Mouse (Mus musculus): ENCODE measurements around the gene Plxna1.

Plxna1 gene

DNA sequence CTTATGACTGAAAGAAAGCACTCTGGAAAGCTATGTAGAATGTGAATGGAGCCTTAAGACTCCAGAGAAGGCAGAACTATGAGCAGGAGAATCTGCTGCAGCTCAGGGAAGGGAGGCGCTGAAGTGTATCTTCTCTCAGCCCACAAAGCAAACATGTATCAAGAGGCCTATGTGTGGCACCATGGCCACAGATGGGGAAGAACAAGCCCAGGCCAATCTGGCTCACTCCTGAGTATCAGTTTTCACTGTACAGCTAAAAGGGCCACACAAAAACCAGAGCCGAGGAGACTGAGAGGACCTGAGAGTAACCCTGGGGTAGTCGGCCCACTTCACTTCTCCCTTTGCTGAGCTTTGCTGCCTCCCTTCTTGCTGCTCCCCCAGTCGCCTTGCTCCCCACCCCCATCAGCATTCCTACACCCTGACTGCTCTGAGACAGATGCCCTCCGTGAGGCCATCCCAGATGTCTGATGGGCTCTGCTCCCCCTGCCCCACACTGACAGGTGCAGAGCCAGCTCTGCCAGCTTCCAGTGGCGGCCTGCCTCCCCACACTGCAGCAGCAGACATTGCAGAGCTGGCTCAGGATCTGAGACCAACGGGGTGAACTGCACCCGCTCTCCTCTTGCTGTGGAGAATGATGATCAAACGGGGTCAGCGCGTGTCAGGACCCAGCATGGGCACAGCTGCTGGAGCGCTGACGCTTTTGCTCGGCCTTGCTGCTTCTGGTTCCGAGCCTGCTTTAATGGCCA is 34.5 kb downstream of the Plxna1 start:
- DNase-seq = no peak

- no peak for DNase-seq
Observed at GRCm38 (mm10) chr6:89324842-89325241, 37.6 kb downstream of the Plxna1 start.

DNA sequence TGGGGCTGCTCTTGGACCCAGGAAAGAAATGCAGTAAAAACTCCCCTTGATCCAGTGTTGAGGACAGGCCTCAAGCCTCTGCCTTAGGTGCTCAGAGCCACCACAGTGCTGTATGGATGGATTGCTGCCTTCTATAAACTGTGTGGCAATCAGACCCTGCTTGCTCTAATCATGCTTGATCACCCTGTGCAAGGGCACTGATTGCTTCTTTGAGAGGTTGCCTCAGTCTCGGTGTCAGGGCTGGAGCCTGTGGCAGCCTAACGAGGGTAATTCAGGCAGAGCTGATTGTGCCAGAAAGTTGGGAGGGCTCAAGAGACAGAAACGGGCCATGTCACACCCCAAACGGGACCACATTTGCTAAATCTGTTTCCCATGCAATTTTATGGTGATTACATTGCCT is 47.2 kb downstream of the Plxna1 start:
- no peak for DNase-seq

- DNase-seq = no peak
Observed at GRCm38 (mm10) chr6:89311518-89311917, 50.9 kb downstream of the Plxna1 start.

DNA sequence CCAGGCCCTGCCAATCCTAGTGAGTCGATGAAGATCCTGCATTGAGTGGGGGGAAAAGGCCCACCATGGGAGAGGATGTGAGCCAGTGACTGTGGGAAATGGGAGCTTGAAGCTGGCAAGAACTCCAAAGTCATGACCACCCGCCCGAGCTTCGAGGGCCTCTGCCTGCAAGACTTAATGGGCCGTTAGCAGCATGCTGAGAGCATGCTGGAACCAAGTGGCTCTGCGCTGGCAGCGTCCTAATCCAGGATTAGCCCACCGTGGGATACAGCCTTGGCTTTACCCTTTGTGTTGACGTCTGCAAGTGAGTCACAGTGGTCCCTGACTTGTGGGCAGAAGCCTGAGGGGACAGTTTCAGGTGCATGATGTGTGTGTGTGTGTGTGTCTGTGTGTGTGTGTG is 52.2 kb downstream of the Plxna1 start:
- DNase-seq = no peak

DNA sequence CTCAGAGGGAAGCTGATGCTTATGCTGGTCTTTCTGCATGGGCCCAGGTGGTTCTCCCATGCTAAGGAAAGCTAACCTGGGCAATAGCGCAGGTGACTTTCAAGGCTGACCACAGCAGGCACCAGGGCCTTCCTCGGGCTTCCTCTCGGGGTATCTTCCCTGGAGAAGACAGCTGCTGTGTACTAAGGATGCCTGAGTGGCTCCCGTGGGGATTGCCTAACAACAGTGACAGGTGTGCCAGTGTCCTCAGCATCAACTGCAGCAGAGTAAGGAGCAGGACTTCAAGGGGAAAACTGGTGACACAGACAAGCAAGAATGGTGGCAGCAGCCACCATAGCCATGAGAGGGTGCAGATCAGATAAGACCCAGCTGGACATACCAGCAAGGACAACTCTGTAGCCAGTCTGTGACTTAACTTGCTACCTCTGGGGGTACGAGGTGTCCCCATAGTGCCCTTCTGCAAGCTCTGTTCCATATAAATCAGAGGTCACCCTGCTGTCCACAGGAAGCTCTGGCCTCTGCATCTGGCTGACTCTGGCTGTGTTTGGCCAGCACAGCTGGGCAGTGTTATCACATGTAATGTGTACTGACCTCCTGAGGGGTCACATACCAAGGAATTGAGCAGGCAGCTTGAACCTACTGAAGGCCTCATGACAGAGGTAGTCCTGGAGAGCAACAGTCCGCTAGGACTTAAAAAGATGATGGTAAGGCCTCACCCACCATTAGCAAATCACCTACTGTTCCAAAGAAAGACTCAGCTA is 54.0 kb downstream of the Plxna1 start:
- no peak for DNase-seq

GRCm38 (mm10) chr6:89304375-89305058 is 57.9 kb downstream of the Plxna1 start:
- DNase-seq = no peak

DNA sequence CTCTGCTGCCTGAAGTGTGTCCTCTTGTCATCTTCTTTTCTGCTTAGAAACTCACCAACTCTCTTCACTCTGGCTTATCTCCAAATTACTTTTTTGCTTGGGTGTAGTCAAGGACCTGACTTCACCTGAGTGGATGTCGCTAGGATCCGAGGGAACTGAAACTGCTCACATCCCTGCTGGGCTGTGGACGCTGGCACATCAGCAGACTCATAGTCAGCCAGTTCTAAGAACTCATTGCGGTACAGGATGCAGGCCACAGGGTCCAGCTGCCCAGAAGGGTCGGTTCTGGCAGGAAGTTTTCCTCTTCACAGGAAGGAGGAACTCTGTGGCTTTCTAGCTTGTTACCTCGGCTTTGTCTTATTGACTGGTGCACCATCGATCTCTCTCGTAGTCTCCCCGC is 62.6 kb downstream of the Plxna1 start:
- no peak for DNase-seq

- DNase-seq = peak; percentile 51
Observed at GRCm38 (mm10) chr6:89296909-89297695, 65.3 kb downstream of the Plxna1 start.

DNA sequence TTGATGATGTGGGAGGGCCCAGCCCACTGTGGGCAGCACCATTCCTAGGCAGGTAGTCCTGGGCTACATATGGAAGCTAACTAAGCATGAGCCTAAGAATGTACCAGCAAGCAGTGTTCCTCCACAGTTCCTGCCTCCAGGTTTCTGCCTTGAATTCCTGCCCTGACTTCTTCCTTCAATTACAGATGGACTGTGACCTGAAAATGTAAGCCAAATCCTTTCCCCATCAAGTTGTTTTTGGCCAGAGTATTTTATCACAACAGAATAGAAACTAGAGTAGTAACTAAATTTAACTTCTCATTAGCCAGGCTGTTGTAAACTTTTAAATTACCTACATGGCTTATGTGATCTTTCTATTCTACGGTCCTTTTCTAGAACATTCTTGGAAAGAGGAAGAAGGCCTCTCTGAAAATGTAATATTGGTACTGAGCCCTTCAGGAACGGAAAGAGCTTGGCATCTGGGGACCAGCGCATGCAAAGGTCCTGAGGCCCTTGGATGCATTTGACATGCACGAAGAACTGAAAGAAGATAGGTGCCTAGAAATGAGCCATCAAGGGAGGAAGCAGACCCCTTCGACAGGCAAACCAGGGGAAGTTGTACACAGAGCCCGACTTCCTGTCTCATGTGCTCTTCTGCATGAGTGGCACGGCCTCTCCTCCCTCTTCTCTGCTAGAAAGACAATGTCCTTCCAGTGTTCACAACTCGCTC is 66.3 kb downstream of the Plxna1 start:
- DNase-seq = no peak

GRCm38 (mm10) chr6:89294621-89295020 is 67.8 kb downstream of the Plxna1 start:
- no peak for DNase-seq

GRCm38 (mm10) chr6:89291494-89291893 is 70.9 kb downstream of the Plxna1 start:
- DNase-seq = no peak

DNA sequence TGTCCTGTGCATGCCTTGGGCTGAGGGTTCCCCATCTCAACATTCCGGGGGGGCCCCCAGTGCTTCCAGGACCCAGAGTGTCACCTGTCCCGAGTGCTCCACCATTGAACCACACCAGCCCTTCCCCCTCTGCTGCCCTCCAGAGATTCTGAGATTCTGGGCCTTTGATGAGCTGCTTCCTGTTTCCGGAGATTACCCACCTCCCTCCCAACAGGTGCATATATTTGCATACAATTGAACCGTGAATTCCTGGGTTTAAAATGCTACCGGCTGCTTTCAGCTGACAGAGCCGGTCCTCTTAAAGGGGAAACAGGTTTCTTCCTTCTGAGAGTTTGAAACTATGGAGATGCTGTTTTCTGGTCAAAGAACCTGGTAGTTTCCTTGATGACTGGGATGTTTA is 74.3 kb downstream of the Plxna1 start:
- DNase-seq = no peak

DNA sequence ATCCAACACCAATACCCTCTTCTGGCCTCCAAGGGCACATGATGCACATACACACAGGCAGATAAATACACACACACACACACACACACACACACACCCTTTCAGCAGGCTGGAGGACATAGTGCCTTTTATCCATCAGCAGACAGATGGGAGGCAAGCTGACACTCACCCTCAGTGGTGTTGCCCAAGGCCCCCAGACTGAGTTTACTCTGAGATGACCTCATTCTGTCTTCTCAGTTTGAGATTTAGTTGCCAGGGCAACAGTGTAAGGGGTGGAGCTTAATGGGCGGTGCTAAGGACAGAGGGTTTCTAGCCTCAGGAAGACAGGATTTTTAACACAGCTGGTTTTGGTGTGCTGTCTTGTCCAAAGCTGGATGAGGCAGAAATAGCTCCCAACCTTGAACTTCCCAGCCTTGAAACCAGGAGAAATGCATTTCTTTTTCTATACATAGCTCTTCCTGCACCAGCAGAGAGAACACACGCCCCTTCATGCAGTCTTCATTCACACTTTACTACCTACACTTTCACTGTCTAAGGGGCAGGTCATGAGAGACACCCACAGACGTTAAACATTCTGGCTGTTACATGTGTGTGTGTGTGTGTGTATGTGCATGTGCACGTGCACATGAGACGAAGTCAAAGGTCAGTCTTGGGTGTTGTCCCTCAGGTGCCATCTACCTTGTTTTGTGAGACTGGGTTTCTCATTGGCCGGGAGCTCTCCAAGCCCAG is 75.6 kb downstream of the Plxna1 start:
- DNase-seq = peak; percentile 25

- DNase-seq = no peak
Observed at GRCm38 (mm10) chr6:89286286-89286655, 76.1 kb downstream of the Plxna1 start.

GRCm38 (mm10) chr6:89285561-89286285 is 76.7 kb downstream of the Plxna1 start:
- DNase-seq = no peak

GRCm38 (mm10) chr6:89285116-89285515 is 77.3 kb downstream of the Plxna1 start:
- no peak for DNase-seq

GRCm38 (mm10) chr6:89283095-89283494 is 79.3 kb downstream of the Plxna1 start:
- DNase-seq = no peak

DNA sequence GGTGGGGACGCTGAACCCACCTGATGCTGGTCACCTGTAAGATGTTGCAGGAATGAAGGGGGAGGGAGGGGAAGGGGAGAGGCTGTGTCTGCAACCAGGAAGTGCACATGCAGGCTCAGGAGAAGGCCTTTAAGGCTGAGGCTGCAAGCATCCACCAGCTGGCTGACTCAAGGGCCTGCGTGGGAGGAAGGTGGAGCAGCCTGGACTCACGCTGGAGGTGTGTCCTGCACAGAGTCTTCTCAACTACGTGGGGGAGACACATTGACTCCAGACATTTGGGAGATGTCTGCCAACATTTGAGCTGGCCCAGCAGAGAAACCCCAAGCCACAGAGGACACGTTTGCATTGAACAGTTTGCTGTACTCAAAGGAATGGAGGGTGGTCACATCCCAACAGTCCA is 79.8 kb downstream of the Plxna1 start:
- DNase-seq = no peak

DNA sequence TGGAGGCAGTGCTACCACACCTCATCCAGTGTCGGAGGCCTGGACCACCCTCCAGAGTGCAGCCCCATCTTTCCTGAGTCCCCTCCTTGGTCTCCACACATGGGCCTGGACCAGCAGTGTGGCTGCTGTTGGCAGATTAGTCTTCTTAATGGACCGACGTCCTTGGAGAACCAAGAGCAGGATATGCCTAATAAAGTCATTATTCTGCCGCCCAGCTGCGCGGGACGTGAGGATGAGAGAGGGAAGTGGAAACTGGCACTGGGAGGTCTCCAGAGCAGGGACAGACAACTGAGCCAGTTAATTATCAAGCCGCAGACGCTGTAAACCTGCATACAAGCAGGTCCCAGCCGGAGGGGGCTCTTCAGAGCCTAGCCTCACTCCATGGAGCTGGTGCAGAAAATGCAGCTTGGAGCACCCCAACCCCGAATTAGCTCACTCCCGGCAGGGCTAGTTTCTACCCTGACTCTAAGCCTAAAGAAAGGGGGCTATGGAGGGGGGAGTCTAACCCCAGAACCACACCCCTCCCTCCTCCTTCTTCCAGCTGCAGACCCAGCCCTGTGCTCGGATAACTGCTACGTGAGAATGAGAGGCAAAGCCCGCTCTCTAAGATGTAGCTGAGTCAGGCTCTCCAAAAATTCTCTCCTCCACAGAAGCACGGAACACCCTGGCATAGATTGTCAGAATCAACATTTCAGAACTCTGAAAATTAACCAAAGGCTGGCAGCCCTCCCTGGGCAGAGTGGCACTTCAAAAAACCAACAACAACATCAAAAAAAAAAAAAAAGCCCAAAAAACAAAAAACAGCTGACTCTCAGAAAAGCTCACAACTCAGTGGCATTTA is 80.7 kb downstream of the Plxna1 start:
- peak; percentile 11 for DNase-seq

Measured in kidney, postnatal 14 days (tissue).